Mouse (Mus musculus): ENCODE data around the gene St8sia1.
"Not testable (repeated sequence)": the region's sequence is repeated elsewhere in the genome, so short reads cannot be mapped to it uniquely, and the experiment has no call there.

The St8sia1 gene

DNA sequence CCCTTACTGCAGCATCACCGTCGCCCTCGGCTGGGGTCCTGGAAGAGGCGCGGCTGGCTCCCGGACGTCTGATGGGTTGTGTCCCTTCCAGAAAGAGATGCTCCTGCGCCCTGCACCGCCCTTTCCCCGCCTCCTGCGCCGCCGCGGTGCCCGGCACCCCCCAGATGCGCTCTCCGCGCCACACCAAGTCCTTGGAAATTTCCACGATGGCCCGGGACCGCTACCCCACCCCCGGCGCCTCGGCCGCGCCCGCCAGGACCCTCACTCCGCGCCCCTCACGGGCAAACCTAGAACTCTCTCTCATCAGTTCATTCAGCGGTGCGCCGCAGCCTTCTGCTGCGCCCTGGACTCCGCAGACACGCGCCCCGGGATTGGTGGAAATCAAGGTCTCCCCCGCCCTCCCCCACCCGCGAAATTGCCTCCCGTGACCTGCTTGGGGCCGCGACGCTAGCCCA is at the start of gene St8sia1:
St8sia1 (minus strand) TSS at position 377 of the 455 bp plus-strand sequence.
- DNase-seq (ENCODE audit: low spot score in 2 of 2) = peak; percentile 69 to 72

DNA sequence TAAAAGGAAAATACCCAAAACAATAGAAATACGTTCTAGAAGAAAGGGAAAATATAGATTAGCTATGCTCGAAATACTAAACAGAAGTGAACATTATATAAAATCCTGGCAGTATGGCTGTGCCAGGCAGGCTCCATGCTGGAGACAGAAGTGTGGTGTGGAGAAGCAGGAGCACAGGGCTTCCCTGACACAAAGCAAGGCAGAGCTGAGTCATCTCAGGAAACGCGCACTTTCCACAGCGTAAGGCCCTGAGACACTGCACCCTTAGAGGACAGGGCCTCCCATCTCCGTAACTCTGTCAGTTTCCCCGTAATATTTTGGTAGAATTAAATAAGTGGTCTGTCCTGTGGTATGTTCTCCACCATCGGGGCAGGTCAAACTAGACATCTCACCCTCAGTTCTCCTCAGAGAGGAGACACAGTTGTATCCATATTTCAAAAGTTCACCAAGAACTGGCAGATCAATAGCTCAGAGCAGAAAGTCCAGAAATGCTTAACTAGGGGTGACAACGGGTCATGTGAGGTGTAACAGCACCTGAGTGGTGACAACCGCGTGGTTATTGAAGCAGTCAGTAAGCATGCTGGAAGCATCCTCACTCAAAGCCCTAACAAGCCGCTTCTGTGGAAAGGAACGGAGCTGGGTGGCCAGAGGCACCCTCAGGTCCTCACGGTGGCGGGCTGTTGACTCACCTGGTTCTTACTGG is 48.4 kb upstream of the St8sia1 start:
- no peak for DNase-seq (ENCODE audit: low spot score in 2 of 2)

DNA sequence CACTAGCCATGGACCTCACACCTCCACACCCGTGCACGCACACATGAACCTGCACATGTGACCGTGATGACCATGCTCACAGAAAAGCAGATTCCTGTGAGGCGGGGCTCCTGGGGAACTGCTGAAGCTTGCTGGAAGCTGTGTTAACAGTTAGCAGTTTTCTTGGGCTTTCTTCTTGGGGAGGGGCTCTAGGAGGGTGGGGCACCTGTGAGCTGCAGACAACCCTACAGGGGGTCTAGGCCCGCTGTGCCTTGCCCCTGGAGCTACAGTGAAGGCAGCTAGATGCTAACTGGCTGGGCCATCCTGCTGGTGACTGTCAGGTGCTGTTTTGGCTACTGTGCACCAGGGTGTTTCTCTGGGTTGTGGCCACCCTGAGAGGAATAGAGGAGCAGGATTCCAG is 44.6 kb upstream of the St8sia1 start:
- no peak for DNase-seq (ENCODE audit: low spot score in 2 of 2)

DNA sequence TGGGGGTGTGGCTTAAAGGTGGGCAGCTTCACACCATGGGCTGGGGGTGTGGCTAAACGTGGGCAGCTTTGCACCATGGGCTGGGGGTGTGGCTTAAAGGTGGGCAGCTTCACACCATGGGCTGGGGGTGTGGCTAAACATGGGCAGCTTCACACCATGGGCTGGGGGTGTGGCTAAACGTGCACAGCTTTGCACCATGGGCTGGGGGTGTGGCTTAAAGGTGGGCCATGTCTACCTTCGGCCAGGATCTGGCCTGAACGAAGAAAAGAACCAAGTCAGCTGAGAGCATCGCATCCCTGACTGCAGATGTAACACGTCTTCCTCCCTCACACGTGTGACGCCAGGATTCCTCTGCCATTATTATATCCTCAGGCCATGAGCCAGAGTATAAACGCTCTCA is 41.0 kb upstream of the St8sia1 start:
- DNase-seq (ENCODE audit: low spot score in 2 of 2) = not testable (repeated sequence)

DNA sequence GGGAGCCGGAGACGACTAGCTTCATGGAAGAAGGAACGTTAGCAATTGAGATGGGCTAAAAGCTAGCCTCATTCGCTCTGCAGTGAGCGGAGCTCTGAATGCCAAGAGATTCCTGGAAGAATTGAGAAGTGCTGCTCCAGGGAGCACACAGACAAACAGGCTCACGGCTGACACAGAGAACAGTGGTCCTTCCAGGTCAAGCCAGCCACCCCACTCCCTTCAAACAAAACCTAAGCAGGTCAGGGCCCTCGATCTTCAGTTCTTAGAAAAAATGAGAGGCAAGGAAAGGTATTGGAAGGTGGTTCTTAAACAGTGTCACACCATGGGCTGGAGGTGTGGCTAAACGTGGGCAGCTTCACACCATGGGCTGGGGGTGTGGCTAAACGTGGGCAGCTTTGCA is 40.5 kb upstream of the St8sia1 start:
- no peak for DNase-seq (ENCODE audit: low spot score in 2 of 2)

DNA sequence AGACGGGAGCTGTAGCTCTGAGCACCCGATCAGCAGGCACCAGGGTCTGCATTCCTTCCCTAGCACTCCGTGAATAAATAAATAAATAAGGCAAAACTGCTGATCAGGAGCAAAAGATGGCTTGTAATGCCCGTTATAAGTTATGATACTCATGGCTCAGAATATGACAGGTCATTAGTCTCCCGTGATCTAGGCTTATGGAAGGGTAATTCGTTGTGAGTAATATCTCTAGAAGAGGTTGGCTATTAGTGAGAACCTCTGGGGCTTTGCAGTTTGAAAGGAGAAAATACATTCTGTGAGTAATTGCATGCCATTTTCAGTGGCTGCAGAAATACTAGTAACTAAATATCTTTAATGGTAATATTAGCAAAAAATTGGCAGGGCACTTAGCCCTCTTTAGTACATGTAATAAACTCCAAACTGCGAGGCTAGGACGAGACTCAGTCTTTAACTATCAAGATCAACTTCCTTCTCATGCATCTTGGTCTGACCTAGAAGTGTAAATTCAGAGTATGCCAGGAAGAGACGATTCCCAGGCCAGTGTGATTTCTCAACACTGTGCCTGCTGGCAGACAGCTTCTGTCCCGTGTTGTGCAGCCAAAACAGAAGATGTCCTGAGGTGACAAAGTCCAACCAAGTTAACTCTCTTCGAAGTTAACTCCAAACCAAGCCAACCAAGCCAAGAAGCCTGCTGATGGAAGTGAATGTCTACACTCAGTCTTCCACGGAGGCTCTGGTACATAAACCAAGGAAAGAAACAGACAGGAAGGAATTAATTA is 34.2 kb upstream of the St8sia1 start:
- no peak for DNase-seq (ENCODE audit: low spot score in 2 of 2)

DNA sequence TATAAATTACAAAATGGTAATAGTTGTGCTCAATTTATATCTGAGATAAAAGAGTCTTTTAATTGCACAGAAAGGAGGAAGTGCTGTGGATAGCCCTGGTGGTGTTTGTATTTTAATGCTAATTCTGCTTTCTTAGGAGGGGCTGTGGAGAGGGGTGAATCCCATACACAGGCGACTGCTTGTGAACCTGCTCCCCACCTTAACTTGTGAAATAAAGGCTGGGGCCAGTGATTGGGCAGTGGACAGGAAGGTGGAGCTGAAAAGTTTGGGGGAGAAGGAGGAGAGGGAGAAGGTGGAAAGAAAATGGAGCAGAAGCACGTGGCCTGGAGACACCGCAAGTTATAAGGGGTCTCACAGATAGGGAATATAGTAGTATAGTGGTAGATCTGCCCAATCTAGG is 32.6 kb upstream of the St8sia1 start:
- no peak for DNase-seq (ENCODE audit: low spot score in 2 of 2)

DNA sequence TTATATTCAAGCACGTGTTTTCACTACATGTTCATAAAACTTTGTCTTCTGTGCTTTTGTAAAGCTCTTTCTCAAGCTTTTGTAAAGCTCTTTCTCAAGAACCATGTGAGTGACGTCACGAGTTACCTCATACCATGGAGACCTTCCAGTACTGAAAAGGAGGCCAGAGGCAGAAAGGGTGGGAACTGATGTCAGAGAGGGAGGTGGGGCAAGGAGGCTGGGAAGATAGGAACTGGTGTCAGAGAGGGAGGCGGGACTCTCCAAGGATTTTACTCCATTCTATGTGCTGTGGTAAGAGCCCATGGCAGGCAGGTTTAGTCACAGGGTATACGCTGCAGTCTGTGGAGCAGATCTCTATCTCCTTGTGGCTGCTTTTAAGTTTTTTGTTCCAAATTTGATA is 31.3 kb upstream of the St8sia1 start:
- no peak for DNase-seq (ENCODE audit: low spot score in 2 of 2)

DNA sequence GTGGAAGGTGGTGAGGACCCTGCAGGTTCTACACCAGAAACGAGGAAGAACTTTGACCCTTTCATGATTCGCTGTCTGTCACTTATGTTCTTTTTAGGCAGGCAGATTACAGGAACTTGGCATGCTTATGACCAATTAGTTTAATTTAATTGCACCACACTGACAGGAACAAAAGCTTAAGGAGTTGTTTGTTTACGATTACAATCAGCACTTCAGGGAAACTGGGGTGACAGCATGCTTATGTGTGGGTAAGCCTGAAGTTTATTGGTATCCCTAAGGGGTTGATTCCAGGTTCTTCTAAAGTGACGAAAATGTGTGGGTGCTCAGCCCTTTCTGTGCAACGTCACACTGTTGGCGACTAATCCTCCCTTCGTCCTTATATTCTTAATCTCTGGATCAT is 30.6 kb upstream of the St8sia1 start:
- DNase-seq (ENCODE audit: low spot score in 2 of 2) = no peak

DNA sequence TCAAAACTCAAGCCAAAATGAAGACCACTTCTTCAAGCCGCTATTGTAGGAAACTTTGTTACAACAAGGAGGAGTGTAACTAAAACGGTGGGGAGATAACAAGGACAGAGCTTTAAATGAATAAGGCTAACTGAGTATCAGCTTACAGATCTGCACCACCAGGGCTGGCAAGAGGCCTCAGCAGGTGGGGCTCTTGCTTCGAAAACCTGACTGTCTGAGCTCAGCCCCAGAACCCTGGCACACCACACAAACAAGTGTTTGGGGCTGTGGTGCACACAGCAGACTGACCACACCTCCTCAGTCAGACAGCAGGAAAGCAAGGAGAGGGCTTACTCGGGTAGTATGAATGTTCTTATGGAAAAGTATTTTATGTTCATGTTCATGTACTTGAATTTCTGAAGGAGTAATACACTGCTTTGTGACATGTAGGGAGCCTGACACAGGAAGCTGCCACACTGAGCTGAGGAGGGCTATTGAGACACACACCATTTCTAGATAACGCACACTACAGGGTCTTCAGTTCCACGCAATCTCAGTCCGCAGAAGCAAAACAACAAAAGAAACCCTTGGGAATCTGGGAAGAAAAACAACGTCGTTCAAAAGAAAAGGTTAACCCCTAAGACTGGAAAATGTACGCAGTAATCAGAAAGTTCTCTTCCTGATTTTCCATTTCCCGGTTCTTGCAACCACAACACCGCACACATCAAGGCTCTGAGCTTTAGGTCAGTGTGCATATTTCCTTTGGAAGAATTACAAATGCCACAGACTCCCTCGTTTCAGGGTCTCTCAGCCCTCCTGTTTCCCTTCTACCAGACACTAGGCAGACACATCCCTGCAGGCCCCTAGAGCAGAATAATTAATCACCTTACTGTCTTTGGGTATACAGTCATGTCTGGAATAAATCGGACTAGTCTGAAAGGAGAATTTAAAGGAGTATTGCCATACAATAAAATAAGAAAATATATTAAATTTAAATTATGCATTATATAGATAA is 29.8 kb upstream of the St8sia1 start:
- DNase-seq (ENCODE audit: low spot score in 2 of 2) = no peak

DNA sequence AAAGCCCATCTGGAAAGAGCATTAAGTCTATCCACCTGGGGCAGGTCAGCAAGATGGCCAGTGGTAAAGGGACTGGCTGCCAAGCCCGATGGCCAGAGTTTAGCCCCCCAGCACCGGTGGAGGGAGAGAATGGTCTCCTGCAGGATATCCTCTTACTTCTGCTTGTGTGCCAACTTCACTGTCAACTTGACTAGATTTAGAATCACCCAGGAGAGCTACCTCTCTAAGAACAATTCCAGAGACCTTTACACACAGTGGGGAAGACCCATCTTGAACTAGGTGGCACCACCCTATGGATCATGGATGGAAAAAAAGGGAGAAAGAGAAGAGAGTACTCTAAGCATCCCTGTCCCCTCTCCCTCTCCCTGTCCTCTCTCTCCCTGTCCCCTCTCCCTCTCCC is 28.7 kb upstream of the St8sia1 start:
- no peak for DNase-seq (ENCODE audit: low spot score in 2 of 2)

DNA sequence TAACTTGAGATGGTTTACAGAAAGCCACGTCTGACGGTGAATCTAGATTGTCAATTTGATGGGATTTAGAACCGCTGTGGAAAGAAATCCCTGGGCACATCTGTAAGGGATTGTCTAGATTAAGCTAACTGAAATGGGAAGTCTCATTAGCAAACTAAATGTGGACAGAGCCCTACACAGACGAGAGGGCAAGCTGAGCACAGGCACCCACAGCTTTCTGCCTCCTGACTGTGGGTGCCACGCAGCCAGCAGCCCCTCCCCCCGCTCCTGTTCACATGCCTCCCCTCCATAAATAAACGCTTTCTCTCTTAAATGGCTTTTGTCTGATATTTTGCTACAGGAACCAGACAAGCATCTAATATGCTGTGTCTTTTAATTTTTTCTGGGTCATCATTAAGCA is 27.8 kb upstream of the St8sia1 start:
- no peak for DNase-seq (ENCODE audit: low spot score in 2 of 2)

DNA sequence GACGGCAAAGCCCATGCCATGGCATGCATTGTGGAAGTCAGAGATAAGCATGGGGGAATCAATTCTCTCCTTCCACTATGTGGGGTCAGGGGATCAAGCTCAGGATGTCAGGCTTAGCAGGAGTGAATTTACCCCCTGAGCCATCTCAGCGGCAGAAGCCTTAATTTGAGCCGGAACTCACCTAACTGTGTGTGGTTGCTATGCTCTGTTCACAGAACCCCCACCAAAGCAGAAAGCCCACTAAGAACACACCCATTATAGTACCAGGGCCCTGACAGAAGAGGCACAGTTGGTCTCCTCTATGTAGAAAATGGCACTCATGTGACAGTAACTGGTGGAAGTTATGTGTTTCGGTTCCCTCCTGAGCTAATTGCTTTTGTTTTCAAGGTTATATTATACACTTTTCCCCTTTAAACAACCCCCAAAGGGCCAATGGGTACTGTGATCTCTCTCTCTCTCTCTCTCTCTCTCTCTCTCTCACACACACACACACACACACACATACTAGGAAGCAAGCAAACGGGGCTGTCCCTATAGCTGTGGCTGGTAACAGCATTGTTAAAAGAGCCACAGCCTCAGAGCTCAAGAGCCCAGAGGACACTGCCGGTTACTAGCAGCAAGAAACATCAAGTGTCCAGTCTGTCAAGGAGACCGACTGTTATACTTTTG is 27.3 kb upstream of the St8sia1 start:
- no peak for DNase-seq (ENCODE audit: low spot score in 2 of 2)

DNA sequence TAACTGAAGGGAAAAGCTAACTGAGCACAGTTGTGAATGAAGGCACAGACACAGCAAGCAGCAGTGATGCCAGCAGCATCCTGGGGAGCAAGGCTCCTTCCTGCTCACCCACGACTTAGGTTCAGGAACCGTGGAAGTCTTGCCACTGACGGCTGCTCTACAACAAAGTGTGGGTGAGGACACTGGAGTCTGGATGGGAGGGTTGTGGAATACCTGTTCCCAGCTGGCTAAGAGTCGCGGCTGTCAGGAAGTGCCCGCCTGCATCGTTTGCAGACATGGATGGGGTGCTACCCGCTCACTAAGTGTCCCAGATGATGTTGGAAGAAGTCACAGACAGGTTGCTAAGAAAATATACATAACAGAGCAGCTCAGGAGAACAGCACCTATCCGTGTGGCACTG is 26.3 kb upstream of the St8sia1 start:
- DNase-seq (ENCODE audit: low spot score in 2 of 2) = no peak

DNA sequence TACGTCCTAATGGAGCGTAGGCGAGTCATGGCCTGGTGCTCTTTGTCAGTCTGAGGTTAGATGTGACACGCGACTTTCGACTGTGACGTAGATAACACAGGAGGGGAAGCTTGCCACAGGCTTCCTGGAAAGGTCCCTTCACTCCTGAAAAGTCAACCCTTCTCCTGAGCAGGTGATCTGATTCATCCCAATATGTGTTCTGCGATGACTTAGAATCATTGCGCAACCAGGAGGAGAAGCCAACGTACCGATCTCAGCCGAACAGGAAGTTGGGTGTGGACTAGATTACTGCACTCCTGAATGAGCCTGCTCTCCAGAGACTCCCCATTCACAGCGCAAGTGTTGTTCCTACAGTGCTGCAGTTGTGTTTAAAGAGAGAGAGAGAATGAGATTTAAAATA is 25.2 kb upstream of the St8sia1 start:
- DNase-seq (ENCODE audit: low spot score in 2 of 2) = no peak

DNA sequence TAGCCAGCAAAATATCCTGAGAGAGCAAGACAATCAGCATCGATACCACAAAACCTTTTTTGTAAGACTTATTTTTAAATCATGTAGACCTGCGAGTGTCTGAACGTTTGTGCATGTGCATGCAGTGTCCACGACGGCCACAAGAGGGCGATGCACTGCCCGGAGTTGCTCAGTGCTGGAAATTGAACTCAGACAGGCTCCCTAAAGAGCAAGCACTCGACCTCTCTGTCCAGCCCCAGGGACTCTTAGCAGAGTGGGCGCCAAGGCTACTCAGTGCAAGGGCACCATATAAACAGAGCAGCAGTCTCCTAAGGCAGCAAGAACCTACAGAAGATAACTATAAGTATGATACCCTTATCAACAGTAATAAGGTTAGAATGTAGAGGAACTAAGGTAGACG is 24.5 kb upstream of the St8sia1 start:
- DNase-seq (ENCODE audit: low spot score in 2 of 2) = peak in 1 of 2 experiments; percentile 69

DNA sequence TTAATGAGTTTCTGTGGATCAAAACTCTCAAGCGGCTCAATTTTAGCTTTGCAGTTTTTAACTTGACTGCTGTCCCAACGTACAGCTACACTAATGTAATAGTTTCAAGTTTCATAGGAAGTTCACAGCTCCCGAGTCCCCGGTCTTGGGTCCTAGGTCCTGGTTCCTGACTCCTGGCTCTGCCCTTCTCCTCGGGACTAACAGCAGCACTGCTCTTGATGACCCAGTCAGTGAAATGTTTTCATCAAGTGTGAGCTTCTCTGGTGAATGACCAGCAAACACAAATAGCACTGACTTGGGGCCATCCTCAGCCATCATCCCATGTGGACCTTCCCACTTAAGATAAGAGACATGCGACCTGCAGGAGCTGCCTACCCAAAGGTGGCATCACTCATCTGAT is 24.0 kb upstream of the St8sia1 start:
- DNase-seq (ENCODE audit: low spot score in 2 of 2) = no peak

DNA sequence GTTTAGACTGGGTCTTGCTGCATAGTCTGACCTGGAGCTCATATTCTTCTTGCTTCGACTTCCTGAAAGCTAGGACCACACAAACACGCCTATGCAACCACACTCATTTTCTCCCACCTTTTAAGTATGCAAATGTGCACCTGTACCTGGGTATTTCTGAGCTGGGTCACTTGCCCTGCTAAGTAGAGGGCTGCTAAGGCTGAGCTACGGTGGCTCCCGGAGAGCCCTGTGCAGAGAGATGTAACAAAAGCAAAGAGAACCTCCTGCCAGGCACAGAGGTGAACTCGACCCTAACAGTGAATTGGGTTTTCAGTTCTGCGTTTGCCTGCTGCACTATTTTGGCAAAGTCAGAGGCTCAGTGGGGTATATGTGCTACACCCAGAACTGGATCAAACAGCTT is 23.4 kb upstream of the St8sia1 start:
- DNase-seq (ENCODE audit: low spot score in 2 of 2) = no peak

DNA sequence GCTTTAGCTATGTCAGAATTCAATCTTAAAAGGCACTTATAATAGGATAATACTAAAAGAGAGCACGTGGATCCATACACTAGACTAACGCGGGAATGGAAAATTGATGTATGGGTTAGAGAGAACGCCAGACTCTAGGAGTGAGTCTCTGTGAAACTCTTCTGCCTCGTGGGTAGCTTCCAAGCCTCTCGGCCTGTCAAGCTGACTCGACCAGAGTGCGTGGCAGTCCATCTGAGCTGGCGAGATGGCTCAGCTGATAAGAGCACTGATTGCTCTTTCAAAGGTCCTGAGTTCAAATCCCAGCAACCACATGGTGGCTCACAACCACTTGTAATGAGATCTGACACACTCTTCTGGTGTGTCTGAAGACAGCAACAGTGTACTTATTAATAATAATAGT is 22.5 kb upstream of the St8sia1 start:
- DNase-seq (ENCODE audit: low spot score in 2 of 2) = not testable (repeated sequence)

DNA sequence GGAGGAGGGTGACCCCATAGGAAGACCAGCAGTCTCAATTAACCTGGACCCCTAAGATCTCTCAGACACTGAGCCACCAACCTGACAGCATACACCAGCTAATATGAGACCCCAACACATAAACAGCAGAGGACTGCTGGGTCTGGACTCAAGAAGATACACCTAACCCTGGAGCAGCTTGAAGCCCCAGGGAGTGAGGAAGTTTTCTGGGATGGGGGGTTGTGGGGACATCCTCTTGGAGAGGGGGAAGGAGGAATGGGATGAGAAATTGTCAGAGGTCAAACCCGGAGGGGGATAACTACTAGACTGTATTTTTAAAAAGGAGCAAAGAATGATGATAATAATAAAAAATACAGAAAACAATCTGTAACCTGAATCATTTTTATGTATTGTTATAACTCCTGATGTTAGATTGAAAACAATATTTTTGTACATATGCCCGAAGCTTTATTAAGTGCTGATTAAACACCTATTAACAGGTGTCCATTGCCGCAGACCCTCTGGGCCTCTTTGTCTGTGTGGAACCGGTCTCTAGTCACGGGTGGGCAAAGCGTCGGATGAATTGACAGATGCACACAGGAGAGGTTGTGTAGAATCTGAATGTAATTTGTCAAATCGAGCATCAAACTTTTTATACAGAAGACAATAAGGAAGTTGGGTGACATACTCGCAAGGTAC is 21.4 kb upstream of the St8sia1 start:
- DNase-seq (ENCODE audit: low spot score in 2 of 2) = not testable (repeated sequence)
